21 mouse cellular contexts compared by ENCODE assay signal in genomic region chr13:45679096-45679495, GRCm38 (mm10).
"Had no signal": no experiment of that assay in that cellular context is flagged by ENCODE, and none has a peak within 500 bp of the region (broad histone marks: within the 10 kb centered on the region; RNA-seq: fewer than 3 reads in every experiment).

No protein-coding gene starts in this region.

- H3K27me3 ChIP-seq: liver, embryonic 13.5 days; liver, embryonic 15.5 days; lung, embryonic 15.5 days; megakaryocyte, embryonic 14.5 days; midbrain, embryonic 13.5 days; midbrain, embryonic 15.5 days; neural tube, embryonic 12.5 days had no signal

- H3K36me3 ChIP-seq: liver, embryonic 13.5 days; liver, embryonic 15.5 days; lung, embryonic 15.5 days; midbrain, embryonic 10.5 days; midbrain, embryonic 13.5 days; midbrain, embryonic 15.5 days; neural tube, embryonic 12.5 days had no signal

- H3K4me2 ChIP-seq: liver, embryonic 13.5 days; liver, embryonic 15.5 days; lung, embryonic 15.5 days; midbrain, embryonic 13.5 days; midbrain, embryonic 15.5 days; neural tube, embryonic 12.5 days had no signal

- H3K27ac ChIP-seq: liver, embryonic 13.5 days; liver, embryonic 15.5 days; lung, embryonic 15.5 days; macrophage; midbrain, embryonic 10.5 days; midbrain, embryonic 13.5 days; midbrain, embryonic 15.5 days; neural tube, embryonic 12.5 days had no signal

- H3K4me1 ChIP-seq: liver, embryonic 13.5 days; liver, embryonic 15.5 days; midbrain, embryonic 10.5 days; midbrain, embryonic 13.5 days; midbrain, embryonic 15.5 days; neural tube, embryonic 12.5 days had no signal

- ATAC-seq: liver, postnatal 0 days; lung, postnatal 0 days; midbrain, embryonic 13.5 days; midbrain, embryonic 15.5 days had no signal

- DNase-seq: liver, embryonic 13.5 days; liver, postnatal 0 days; lung, adult 2 months; lung, postnatal 14 days; lung, postnatal 36 days; right cerebral cortex, postnatal 25 days; right cerebral cortex, postnatal 4 days; spleen, adult 18-20 months; thymus, adult 18-20 months; thymus, postnatal 14 days; thymus, postnatal 36 days had no signal

- H3K9ac ChIP-seq: liver, embryonic 13.5 days; liver, embryonic 15.5 days; liver, postnatal 0 days; lung, embryonic 15.5 days; midbrain, embryonic 13.5 days; midbrain, embryonic 15.5 days; neural tube, embryonic 12.5 days had no signal

- H3K9me3 ChIP-seq: liver, embryonic 13.5 days; liver, embryonic 15.5 days; lung, embryonic 15.5 days; midbrain, embryonic 10.5 days; midbrain, embryonic 13.5 days; midbrain, embryonic 15.5 days; neural tube, embryonic 12.5 days had no signal

- H3K4me3 ChIP-seq: liver, embryonic 13.5 days; liver, embryonic 15.5 days; lung, embryonic 15.5 days; megakaryocyte, embryonic 14.5 days; midbrain, embryonic 10.5 days; midbrain, embryonic 13.5 days; midbrain, embryonic 15.5 days; myocyte; neural tube, embryonic 12.5 days had no signal
